Mouse (Mus musculus): ENCODE data around the gene Ddx56.

Gene Ddx56

DNA sequence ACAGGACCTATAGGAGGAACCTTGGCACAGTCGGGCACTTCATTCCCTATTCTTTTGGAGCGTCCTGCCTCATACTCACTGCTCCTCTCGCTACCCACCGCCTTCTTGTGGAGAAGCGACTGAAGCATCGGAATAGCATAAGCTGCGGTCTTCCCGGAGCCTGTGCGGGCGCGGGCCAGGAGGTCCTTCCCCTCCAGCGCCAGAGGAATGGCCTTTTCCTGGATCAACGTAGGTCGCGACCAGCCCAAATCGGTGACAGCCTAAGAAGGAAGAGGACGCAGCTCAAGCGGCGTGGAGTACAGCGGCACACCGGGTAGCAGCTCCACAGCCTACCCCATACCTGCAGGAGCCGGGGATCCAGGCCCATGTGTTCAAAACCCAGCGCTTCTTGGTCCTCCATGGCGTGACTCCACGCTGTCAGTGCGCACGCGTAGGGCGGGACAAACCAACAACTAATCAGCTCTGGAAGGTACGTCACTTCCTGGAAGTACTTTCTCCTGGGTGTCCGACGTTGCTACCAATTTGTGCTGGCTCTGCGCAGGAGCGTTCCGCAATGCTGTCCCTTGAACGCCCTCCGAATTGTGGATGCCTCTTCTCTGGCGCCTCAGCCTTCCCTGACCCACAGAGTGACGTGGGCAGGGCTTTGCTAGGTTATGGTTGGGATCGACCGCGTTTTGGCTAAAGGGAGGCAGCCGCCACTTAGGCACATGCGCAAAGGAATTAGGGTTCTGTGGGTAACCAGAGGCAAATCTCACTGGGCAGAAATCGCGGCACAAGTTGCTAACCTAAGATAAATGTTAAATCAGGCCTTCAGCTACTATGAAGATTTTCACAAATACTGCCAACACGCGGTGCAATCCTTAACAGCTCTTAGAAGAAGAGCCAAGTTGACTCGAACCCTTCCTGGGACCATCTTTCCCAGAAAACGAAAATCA, at the start of gene Ddx56:
Gene Ddx56, minus strand, starts transcription at position 453 of the 935 bp plus-strand sequence.
- DNase-seq (ENCODE audit: extremely low spot score), result peak; percentile 91

DNA sequence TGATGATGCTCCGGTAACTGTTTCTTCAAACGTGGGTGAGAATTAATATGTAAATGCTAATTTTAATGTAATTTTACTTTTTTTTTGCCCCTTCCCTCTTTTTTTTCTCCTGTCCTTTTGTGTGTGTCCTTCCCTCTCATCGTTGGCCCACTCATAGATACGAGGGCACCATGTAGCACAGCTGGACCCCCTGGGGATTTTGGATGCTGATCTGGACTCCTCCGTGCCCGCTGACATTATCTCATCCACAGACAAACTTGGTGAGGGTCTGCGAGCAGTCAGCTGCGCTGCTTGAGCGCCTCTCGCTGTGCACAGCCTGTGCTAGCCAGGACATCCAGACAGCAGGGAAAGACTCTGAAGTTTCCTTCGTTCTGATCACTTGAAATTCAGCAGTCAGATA, 49.2 kb upstream of the Ddx56 start:
- no peak for DNase-seq (ENCODE audit: extremely low spot score)

- DNase-seq (ENCODE audit: extremely low spot score), result no peak
These were observed 46.4 kb upstream of the Ddx56 start for GRCm38 (mm10) chr11:6313874-6314406.

- no peak for DNase-seq (ENCODE audit: extremely low spot score)
These were observed 40.6 kb upstream of the Ddx56 start for GRCm38 (mm10) chr11:6308181-6308580.

- DNase-seq (ENCODE audit: extremely low spot score), result no peak
These were observed 38.4 kb upstream of the Ddx56 start for GRCm38 (mm10) chr11:6305943-6306430.

- DNase-seq (ENCODE audit: extremely low spot score), result no peak
These were observed 35.2 kb upstream of the Ddx56 start for GRCm38 (mm10) chr11:6302793-6303192.

GRCm38 (mm10) chr11:6299435-6299834, 31.9 kb upstream of the Ddx56 start:
- DNase-seq (ENCODE audit: extremely low spot score), result no peak

- DNase-seq (ENCODE audit: extremely low spot score), result no peak
These were observed 28.5 kb upstream of the Ddx56 start for GRCm38 (mm10) chr11:6296077-6296476.

DNA sequence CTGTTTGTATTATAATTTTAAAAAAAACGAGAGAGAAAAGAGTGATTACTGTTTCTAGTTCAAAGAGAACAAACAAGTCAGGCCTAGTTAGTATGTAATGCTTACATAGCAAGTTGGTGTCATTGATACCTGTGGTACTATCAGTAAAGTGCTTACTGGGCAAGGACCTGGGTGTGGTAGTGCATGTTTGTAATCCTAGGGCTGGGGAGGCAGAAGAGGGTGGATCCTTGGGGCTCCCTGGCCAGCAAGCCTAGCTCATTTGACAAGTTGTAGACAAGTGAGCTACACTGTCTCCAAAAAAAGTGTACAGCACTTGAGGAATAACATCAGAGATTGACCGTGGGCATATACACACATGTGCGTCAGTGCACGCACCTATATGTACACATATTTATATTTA, 27.1 kb upstream of the Ddx56 start:
- DNase-seq (ENCODE audit: extremely low spot score), result no peak

DNA sequence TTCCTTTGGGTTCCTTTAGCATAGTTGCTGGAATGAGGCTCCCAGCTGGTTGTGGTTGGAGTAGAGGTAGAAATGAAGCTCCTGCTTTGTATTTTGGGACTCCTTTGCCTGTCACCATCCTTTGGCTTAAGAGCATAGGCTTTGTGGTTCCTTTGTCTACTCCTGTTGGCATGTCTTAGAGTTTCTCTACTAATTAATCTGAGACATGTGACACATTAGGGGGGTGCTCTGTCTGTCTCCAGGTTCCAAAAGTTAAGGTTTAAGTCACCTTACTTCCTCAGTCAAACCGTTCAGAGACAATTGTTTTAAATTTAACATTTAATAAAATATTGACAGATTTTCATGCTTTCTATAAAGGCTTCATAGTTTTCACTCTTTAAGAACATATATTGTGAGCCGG, 26.0 kb upstream of the Ddx56 start:
- no peak for DNase-seq (ENCODE audit: extremely low spot score)

DNA sequence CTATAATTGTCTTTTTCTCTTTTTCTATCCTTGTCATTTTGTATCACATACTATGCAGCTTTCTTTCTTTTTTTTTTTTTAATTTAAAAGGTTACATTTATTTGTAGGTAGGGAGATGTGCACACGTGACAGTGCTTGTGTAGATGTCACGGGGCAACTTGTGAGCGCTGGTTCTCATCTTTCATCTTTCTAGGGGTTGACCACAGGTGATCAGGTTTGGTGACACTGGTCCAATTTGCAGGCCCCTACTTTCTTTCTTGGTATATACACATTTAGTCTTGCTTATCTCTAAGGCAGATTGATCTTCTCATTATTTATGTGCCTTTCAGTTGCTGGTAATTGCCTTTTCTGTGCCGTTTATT, 25.4 kb upstream of the Ddx56 start:
- no peak for DNase-seq (ENCODE audit: extremely low spot score)

DNA sequence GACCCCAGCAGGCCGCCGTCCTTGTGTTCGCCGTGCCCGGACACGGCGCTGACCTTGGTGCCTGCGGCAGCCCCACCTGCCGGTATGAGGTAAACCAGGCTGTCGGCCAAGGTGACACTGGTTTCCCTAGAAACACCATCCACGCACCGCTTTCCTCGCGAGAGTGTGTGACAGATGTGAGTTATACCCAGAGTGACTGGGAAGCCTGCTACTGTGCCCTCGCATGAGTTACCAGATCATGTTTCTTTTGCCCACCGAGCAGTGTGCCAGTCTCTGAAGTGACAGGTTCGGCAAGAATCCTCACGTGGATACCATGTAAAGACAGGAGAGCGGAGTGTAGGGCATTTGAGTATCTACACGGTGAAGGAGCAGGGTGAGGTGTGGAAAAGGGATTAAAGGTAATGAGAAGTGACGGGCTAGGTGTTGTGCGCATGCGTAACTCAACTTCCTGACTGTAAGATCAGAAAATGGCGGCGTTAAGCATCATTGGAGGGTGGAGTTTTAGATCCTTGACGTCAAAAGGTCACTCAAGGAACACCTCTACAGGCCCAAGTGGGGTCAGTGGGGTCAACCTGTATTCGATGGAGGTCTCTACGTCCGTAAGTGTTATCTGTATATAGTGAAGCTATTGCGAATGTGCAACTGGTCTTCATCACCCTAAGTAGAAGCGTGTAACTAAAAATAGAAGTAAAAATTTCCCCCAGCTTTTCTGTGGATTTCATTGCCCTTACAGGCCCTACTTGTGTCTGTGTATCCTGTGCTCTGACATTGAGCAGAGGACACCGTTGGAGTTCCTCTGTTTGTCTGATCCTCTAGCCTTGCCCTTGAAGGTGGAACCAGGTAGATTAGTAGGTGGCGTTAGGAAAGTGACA, 24.8 kb upstream of the Ddx56 start:
- DNase-seq (ENCODE audit: extremely low spot score), result peak; percentile 64

DNA sequence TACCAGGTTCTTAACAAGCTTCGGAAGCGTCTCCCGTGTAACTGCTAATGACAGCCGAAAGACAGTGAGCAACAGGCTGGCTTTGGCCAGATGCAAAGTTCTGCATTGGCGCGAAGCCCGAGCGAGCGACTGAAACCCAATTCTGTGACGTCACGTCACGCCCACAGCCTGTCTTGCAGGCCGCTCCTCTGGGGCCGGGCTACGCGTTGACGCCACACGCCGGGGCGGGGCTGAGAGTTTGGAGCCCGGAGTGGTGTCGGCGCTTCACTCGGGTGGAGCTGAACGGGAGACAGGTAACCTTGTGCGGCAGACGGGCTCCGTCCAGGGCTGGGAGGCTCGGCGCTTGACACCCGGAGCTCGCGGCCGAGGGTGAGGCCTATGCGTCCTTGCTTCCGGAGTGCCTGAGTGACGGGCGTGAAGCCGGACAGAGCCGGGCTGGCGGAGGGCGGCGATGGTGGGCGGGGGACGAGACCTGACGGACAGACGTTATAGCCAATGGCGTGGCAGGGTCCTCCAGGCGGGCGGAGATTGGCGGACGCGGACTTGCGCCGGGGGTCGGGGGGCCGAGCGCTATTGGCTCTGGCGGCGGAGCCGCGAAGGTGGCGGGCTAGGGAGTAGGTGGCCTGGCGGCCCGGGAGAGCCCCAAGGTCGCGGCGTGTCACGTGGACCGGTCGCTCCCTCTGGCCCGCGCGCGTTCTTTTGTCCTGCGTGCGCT, 24.0 kb upstream of the Ddx56 start, which contains the start of gene Ogdh:
Gene Ogdh, plus strand, starts transcription at position 233 of the 715 bp plus-strand sequence.
- peak; percentile 99 for DNase-seq (ENCODE audit: extremely low spot score)

DNA sequence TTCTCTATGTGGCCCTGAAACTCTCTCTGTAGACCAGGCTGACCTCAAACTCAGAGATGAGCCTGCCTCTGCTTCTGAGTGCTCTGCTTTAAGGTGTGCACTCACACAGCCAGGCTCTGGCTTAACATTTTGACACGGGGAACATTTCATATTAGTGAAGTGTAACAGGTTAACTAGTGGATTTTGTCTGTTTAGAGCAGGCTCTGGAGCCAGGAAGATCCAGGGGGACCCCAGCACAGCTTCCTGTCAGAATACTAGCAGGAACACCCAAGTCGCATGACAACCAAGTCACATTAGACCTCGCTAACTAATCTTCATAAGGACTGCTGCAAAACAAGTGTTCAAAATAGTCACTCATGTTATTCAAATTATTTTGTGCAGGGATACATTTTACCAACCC, 23.3 kb upstream of the Ddx56 start:
- DNase-seq (ENCODE audit: extremely low spot score), result no peak

DNA sequence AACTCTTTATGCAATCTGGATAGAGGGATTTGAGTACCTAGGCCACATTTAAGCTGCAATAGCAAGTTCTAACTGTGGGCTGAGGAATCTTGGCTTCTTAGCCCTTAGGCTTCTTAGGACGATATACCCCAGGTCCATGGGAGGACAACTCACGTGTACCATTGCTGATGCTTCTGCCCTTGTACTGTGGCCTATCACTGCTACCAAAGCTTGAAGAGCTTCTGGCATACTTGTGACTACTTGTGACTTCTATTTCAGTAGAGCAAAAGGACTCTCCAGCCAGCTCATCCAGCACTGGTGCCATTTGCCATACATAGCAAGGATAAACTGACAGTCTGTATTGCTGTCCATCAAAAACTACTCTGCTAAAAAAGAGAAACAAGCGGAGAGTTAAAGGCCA, 22.6 kb upstream of the Ddx56 start:
- no peak for DNase-seq (ENCODE audit: extremely low spot score)

DNA sequence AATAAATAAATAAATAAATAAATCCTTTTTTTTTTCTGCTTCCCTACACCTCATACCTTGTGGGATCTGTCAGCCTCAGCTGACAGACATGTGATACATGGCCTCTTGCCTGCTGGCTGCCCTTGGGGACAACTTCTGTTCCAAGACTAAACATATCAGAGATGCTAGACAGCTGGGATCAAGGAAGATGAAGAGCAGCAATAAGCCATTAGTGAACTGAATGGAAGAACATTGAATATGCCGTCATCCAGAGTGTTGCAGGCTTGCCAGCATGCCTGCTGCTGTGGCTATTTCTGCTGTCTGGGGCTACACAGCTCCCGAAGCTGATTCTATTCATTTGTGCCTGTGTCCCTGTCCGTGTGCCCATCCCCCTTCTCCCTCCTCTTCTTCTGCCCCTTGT, 15.4 kb upstream of the Ddx56 start:
- DNase-seq (ENCODE audit: extremely low spot score), result no peak

GRCm38 (mm10) chr11:6276466-6276865, 8.9 kb upstream of the Ddx56 start:
- DNase-seq (ENCODE audit: extremely low spot score), result no peak

- DNase-seq (ENCODE audit: extremely low spot score), result no peak
These were observed 7.5 kb upstream of the Ddx56 start for GRCm38 (mm10) chr11:6275094-6275484.

DNA sequence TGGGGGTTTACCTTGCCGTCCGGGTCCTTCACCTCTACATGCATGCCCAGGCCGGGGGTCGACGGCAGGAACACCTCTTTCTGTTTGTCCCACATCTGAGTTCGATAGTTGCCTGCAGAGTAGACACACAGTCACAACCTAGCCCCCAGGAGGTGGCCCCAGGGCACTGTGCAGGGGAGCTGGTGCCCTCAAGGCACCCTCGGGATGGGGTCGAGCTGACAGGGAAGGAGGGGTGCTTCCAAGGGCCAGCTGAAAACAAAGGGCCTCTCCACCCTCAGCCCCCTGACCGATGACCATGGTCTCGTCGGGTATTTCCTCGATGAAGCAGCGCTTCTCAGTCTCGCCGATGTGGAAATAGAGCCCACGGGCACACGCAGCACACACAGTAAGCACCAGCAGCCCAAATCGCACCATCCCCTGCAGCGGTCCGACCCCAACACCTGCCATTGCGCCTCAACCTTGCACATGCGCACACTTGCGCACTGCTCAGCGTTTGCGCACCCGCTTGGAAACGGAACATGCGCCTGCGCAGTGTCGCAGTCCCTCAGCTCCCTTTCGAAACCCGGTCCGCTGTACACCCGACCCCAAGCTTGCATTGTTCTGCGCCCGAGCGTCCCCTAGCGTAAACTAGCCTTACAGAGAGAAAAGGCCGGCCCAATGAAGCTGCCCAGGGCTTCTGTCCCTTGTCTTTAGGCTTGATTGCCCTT, 7.0 kb upstream of the Ddx56 start, which contains the start of gene Tmed4:
Gene Tmed4, minus strand, starts transcription at position 484 of the 707 bp plus-strand sequence.
- DNase-seq (ENCODE audit: extremely low spot score), result peak; percentile 94

DNA sequence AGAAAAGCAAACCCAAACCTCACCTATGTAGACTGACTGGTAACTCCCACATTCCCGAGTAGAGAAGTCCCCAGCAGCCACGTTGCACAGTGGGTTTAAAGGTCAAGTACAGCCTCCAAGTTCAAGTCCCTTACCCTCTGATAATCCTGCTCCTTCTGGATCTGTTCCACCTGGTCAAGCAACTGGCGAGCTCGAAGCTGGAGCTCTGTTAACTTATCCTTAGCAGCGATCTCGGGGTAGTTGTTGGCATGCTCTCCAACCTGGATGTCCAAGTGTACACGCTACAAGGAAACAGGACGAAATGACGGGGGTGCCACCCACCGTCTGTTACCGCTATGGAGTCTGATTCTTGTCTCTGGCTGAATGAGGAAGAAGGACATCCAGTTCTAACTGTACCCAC, 6.0 kb upstream of the Ddx56 start:
- no peak for DNase-seq (ENCODE audit: extremely low spot score)

DNA sequence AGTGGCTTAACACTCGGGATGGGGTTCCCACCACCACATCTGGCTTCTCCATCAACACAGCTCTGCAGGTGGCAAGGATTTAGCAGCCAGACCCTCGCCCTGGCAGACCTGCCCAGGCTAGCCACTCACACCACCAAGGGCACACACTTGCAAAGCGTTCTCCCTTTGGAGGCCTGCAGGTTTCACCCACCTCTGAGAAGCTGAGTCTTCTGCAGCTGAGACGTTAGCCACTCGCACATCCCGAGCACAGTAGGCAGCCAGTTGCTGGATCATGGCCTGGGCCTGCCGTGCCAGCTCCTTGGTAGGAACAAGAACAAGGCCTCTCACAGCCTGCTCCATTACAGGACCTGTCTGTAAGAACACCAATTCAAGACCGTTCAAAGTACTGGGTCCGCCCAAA, 951 bp downstream of the Ddx56 start:
- no peak for DNase-seq (ENCODE audit: extremely low spot score)
